Mouse (Mus musculus) adrenal gland, postnatal 36 days (tissue): ENCODE data around the gene Gmpr. TPM values are rescaled to one million over a fixed set of nuclear protein-coding genes. Genes with fewer than 3 reads are reported as not detected.

Source experiments
- DNase-seq, 2 experiments: peaks; one replicate each; pipeline ENCODE4 v3.0.0; 2021; ENCODE audit warnings: mixed read lengths in 1 of 2
- total RNA-seq, 2 experiments: library from RNA; stranded (reverse); gene quantifications; 2 replicates each; pipeline ENCODE4 v1.2.3; 2021

Gmpr gene
- total RNA-seq, 2 experiments from 2014 or later = 16.9 to 34.3 TPM

- no peak for DNase-seq
These were observed 4.5 kb upstream of the Gmpr start for GRCm38 (mm10) chr13:45502791-45503190.

- DNase-seq = peak; percentile 36 to 39
These were observed 1.7 kb upstream of the Gmpr start for GRCm38 (mm10) chr13:45505546-45505945.

GRCm38 (mm10) chr13:45508495-45508894 lies 1.3 kb downstream of the Gmpr start:
- peak; percentile 64 to 74 for DNase-seq

GRCm38 (mm10) chr13:45509366-45509765 lies 2.1 kb downstream of the Gmpr start:
- DNase-seq = no peak

GRCm38 (mm10) chr13:45511706-45512435 lies 4.6 kb downstream of the Gmpr start:
- DNase-seq = no peak

- DNase-seq = peak; percentile 16 to 34
These were observed 5.3 kb downstream of the Gmpr start for GRCm38 (mm10) chr13:45512531-45512930.

- no peak for DNase-seq
These were observed 6.1 kb downstream of the Gmpr start for GRCm38 (mm10) chr13:45513009-45513984.

GRCm38 (mm10) chr13:45514115-45514514 lies 6.9 kb downstream of the Gmpr start:
- DNase-seq = no peak

- DNase-seq = no peak
These were observed 7.7 kb downstream of the Gmpr start for GRCm38 (mm10) chr13:45514832-45515422.

GRCm38 (mm10) chr13:45516501-45517393 lies 9.5 kb downstream of the Gmpr start:
- peak; percentile 15 to 50 for DNase-seq

- DNase-seq = peak; percentile 60 to 73
These were observed 17.1 kb downstream of the Gmpr start for GRCm38 (mm10) chr13:45524305-45524704.

GRCm38 (mm10) chr13:45524791-45525435 lies 17.7 kb downstream of the Gmpr start:
- no peak for DNase-seq

GRCm38 (mm10) chr13:45526230-45526629 lies 19.0 kb downstream of the Gmpr start:
- no peak for DNase-seq

GRCm38 (mm10) chr13:45527232-45527964 lies 20.2 kb downstream of the Gmpr start:
- DNase-seq = no peak

GRCm38 (mm10) chr13:45528787-45529186 lies 21.5 kb downstream of the Gmpr start:
- DNase-seq = no peak

- peak; percentile 9 to 20 for DNase-seq
These were observed 23.5 kb downstream of the Gmpr start for GRCm38 (mm10) chr13:45530754-45531153.

GRCm38 (mm10) chr13:45535731-45536453 lies 28.6 kb downstream of the Gmpr start:
- DNase-seq = no peak

- DNase-seq = no peak
These were observed 29.9 kb downstream of the Gmpr start for GRCm38 (mm10) chr13:45537110-45537509.

GRCm38 (mm10) chr13:45538091-45538490 lies 30.8 kb downstream of the Gmpr start:
- no peak for DNase-seq
